Mouse (Mus musculus): Measurements from ENCODE around the gene Mrtfa. TPM values are rescaled to one million over a fixed set of nuclear protein-coding genes. Genes with fewer than 3 reads are reported as not detected.

Gene Mrtfa
- polyA plus RNA-seq, 1 experiment = 16.0 TPM

DNA sequence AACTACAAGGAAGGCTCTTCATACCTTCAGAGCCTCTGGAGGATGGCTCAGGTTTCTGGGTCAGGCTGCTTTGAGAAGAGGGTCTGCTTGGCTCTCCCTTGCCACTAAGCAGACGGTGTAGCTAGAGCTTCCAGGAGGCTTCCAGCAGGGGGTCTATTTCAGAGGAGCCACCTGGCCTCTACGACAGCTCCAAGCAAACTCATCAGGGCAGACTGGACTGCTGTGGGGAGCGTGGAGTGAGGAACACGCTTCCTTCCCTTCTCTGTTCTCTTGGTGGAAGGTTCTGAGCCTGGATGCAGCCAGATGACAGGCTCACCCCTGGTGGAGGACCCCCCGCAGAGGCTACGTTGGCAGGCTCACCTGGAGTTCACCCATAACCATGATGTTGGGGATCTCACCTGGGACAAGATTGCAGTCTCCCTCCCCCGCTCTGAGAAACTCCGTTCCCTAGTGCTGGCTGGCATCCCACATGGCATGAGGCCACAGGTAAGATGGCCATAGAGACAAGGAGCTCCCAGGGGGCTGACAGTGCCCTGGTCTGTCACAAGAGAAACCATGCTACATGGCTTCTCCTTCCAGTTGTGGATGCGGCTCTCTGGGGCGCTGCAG lies 184.3 kb downstream of the Mrtfa start:
- DNase-seq = no peak
- Histone ChIP-seq H3K27me3 (replicated peaks; ENCODE audit: control insufficient read depth, insufficient read depth, low read length) (no peaks in the 10 kb centered on the region), H3K36me3 (ENCODE audit: control insufficient read depth, insufficient read depth, low read length) (no peaks in the 10 kb centered on the region; the same call in 1 of the 2 replicates), H3K4me1 (ENCODE audit: control insufficient read depth, insufficient read depth, low read length) (no peaks in the 10 kb centered on the region), H3K27ac (ENCODE audit: insufficient read depth, low read depth, low read length) (no peak overlapping the region), H3K4me3 (ENCODE audit: insufficient read depth, low read depth, low read length) (no peak overlapping the region)
- WGBS = 82% methylated on average over 10 of the region's 10 CpGs
- no peak for TF ChIP-seq CTCF (conservative IDR thresholded peaks at IDR 0.05; ENCODE audit: insufficient read depth, insufficient read length, low read depth, low read length)
- TF ChIP-seq POLR2A (IDR thresholded peaks at IDR 0.05; ENCODE audit: low read depth, low read length) = no peak

DNA sequence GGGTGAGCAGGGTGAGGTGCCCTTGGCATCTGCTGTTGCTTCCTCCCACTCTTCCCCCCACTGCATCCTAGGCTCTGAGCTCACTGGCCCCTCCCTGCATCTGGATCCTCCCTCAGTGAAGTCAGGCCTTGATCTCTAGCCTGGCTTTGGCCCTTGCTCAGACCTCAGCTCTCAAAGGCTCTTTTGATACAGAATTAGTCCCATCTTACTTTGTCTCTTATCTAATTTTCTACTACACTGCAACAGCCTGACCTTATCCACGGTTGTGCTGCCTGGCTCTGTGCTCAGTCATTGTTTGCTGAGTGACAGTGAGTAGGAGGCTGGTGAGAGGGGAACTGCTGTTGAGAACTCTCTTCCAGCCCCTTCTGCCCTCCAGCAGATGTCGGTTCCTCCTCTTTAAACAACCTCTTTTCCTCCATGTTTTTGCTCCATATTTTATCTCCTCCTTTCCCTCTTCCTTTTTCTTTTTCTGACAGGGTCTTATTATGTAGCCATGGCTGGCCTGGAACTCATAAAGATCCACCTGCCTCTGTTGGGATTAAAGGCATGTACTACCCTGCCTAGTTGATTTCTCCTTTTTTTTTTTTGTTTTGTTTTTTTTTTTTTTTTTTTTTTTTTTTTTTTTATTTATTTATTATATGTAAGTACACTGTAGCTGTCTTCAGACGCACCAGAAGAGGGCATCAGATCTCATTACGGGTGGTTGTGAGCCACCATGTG lies 190.0 kb downstream of the Mrtfa start:
- Histone ChIP-seq H3K36me3 (ENCODE audit: control insufficient read depth, insufficient read depth, low read length) (no peaks in the 10 kb centered on the region; the same call in 1 of the 2 replicates), H3K27me3 (replicated peaks; ENCODE audit: control insufficient read depth, insufficient read depth, low read length) (no peaks in the 10 kb centered on the region), H3K27ac (ENCODE audit: insufficient read depth, low read depth, low read length) (no peak overlapping the region), H3K4me3 (ENCODE audit: insufficient read depth, low read depth, low read length) (no peak overlapping the region), H3K4me1 (ENCODE audit: control insufficient read depth, insufficient read depth, low read length) (no peaks in the 10 kb centered on the region)
- no peak for DNase-seq
- WGBS = 60% methylated on average over 3 of the region's 4 CpGs
- TF ChIP-seq CTCF (conservative IDR thresholded peaks at IDR 0.05; ENCODE audit: insufficient read depth, insufficient read length, low read depth, low read length) (no peak), POLR2A (IDR thresholded peaks at IDR 0.05; ENCODE audit: low read depth, low read length) (no peak)

DNA sequence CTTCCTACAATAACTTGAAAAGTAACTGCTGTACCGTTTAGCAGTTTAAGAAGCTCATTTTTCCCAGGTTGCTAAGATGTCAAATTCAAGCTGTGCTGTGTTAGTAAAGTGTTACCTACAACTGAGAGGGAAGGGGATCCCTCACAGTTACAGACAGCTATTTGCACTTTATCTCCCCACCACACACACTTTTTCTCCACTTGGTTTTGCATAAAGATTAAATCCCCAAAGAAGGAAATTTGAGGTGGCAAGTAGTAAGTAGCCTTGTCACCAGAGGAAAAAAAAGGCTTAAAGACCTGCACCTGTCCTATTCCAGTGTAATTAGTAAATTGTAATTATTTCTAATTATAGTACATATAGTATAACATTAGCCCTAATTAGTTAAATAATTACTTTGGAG lies 193.5 kb downstream of the Mrtfa start:
- Histone ChIP-seq H3K4me3 (ENCODE audit: insufficient read depth, low read depth, low read length) (no peak overlapping the region), H3K4me1 (ENCODE audit: control insufficient read depth, insufficient read depth, low read length) (no peaks in the 10 kb centered on the region), H3K27me3 (replicated peaks; ENCODE audit: control insufficient read depth, insufficient read depth, low read length) (no peaks in the 10 kb centered on the region), H3K36me3 (ENCODE audit: control insufficient read depth, insufficient read depth, low read length) (no peaks in the 10 kb centered on the region), H3K27ac (ENCODE audit: insufficient read depth, low read depth, low read length) (no peak overlapping the region)
- DNase-seq = no peak
- WGBS = 41% methylated on average over 1 of the region's 1 CpGs
- no peak for TF ChIP-seq POLR2A (IDR thresholded peaks at IDR 0.05; ENCODE audit: low read depth, low read length)
- TF ChIP-seq CTCF (conservative IDR thresholded peaks at IDR 0.05; ENCODE audit: insufficient read depth, insufficient read length, low read depth, low read length) = no peak

DNA sequence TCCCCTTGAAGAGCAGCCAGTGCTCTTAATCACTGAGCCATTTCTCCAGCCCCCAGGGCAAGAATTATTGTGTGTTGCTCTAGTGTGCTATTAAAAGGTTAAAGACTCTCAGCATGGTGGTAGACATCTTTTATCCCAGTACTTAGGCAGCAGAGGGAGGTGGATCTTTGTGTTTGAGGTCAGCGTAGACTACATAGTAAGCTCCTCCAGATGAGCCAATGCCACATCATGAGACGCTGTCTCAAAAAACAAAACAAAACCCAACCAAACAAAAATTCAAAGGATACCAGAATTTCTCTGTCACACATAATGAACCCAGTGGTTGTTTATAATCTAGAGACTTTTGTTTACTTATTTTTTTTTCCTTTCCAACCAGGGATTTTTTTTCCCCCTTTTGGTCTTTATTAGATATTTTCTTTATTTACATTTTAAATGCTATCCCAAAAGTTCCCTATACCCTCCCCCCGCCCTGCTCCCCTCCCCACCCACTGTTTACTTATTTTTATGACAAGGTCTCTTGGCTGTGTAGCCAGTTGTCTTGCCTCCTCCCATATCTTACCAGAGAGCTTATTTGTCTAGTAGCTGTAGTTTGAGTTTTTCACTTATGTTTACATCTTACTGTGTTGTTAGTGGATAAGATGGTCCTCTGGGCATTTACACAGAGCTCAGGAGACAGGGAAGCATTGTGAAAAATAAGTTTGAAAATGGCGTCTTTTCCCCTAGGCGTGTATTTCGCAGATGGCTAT lies 194.3 kb downstream of the Mrtfa start:
- no peak for DNase-seq
- H3K36me3 ChIP-seq (ENCODE audit: control insufficient read depth, insufficient read depth, low read length) = no peaks in the 10 kb centered on the region
- no peak overlapping the region for H3K4me3 ChIP-seq (ENCODE audit: insufficient read depth, low read depth, low read length)
- H3K27ac ChIP-seq (ENCODE audit: insufficient read depth, low read depth, low read length) = no peak overlapping the region
- no peaks in the 10 kb centered on the region for H3K27me3 ChIP-seq (replicated peaks; ENCODE audit: control insufficient read depth, insufficient read depth, low read length)
- WGBS = 90% methylated on average over 6 of the region's 6 CpGs
- TF ChIP-seq POLR2A (IDR thresholded peaks at IDR 0.05; ENCODE audit: low read depth, low read length) = no peak
- no peak for TF ChIP-seq CTCF (conservative IDR thresholded peaks at IDR 0.05; ENCODE audit: insufficient read depth, insufficient read length, low read depth, low read length)
- H3K4me1 ChIP-seq (ENCODE audit: control insufficient read depth, insufficient read depth, low read length) = no peaks in the 10 kb centered on the region

DNA sequence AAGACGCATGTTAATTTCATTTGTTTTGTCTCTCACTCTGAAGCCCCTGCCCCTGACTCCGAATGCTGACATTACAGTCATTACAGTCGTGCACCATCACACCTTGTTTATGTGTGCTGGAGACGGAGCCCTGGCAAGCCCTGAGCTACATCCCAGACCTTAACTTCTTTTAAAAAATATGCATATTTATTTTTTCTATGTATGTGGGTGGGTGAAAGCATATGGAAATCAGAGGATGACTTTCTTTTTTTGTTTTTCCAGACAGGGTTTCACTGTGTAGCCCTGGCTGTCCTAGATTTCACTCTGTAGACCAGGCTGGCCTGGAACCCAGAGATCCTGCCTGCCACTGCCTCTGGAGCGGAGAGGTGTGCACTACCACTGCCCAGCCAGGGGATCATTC lies 195.6 kb downstream of the Mrtfa start:
- H3K4me3 ChIP-seq (ENCODE audit: insufficient read depth, low read depth, low read length) = no peak overlapping the region
- TF ChIP-seq POLR2A (IDR thresholded peaks at IDR 0.05; ENCODE audit: low read depth, low read length) (no peak), CTCF (conservative IDR thresholded peaks at IDR 0.05; ENCODE audit: insufficient read depth, insufficient read length, low read depth, low read length) (no peak)
- H3K27me3 ChIP-seq (replicated peaks; ENCODE audit: control insufficient read depth, insufficient read depth, low read length) = no peaks in the 10 kb centered on the region
- DNase-seq = no peak
- H3K27ac ChIP-seq (ENCODE audit: insufficient read depth, low read depth, low read length) = no peak overlapping the region
- no peaks in the 10 kb centered on the region for H3K36me3 ChIP-seq (ENCODE audit: control insufficient read depth, insufficient read depth, low read length)
- WGBS = 90% methylated on average over 5 of the region's 5 CpGs
- H3K4me1 ChIP-seq (ENCODE audit: control insufficient read depth, insufficient read depth, low read length) = no peaks in the 10 kb centered on the region

DNA sequence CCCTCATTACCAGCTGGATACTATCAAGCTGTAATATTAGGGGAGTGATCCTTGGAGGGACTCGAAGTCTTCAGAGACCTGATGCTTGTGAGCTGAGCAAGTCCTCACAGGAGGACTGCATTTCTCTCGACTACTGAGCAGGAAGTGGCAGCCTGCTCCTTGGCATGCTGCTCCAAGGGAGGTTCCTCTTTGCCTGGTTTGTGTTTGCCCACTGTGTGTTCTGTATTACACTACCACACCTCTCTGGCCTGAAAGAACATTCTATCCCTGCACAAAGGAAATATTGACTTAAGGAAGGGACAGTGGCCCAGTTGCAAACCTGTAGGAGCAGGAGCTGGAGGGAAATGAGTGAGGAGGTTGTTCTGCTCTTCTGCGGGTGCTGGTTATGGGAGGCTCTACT lies 200.8 kb downstream of the Mrtfa start:
- no peak for DNase-seq
- 41% methylated on average over 3 of the region's 3 CpGs for WGBS
- Histone ChIP-seq H3K27ac (ENCODE audit: insufficient read depth, low read depth, low read length) (no peak overlapping the region), H3K27me3 (replicated peaks; ENCODE audit: control insufficient read depth, insufficient read depth, low read length) (no peaks in the 10 kb centered on the region), H3K4me3 (ENCODE audit: insufficient read depth, low read depth, low read length) (no peak overlapping the region), H3K36me3 (ENCODE audit: control insufficient read depth, insufficient read depth, low read length) (no peaks in the 10 kb centered on the region), H3K4me1 (ENCODE audit: control insufficient read depth, insufficient read depth, low read length) (no peaks in the 10 kb centered on the region)
- no peak for TF ChIP-seq POLR2A (IDR thresholded peaks at IDR 0.05; ENCODE audit: low read depth, low read length)
- no peak for TF ChIP-seq CTCF (conservative IDR thresholded peaks at IDR 0.05; ENCODE audit: insufficient read depth, insufficient read length, low read depth, low read length)

DNA sequence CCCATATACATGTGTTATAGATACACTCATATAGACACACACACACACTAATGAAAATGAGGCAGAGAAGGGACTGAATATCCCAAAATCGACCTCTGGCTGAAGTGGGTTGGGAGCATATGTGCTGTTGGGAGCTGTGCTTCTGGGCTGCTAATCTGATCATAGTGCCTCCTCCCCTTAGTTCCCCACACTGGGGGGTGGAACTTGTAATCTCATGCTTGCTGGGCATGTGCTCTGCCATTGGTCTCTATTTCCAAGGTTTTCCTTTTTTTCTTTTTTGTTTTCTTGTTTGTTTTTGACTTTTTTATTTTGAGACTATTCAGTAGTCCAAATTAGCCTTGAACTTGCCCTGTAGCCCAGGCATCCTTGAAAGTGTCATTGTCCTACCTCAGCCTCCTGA lies 202.2 kb downstream of the Mrtfa start:
- Histone ChIP-seq H3K4me1 (ENCODE audit: control insufficient read depth, insufficient read depth, low read length) (no peaks in the 10 kb centered on the region), H3K27me3 (replicated peaks; ENCODE audit: control insufficient read depth, insufficient read depth, low read length) (no peaks in the 10 kb centered on the region), H3K27ac (ENCODE audit: insufficient read depth, low read depth, low read length) (no peak overlapping the region), H3K4me3 (ENCODE audit: insufficient read depth, low read depth, low read length) (no peak overlapping the region), H3K36me3 (ENCODE audit: control insufficient read depth, insufficient read depth, low read length) (no peaks in the 10 kb centered on the region)
- 55% methylated on average over 1 of the region's 1 CpGs for WGBS
- TF ChIP-seq CTCF (conservative IDR thresholded peaks at IDR 0.05; ENCODE audit: insufficient read depth, insufficient read length, low read depth, low read length) (no peak), POLR2A (IDR thresholded peaks at IDR 0.05; ENCODE audit: low read depth, low read length) (no peak)
- DNase-seq = no peak
